Mouse (Mus musculus): ENCODE results near the gene Tmc8.
"Not testable (repeated sequence)": the region's sequence is repeated elsewhere in the genome, so short reads cannot be mapped to it uniquely, and the experiment has no call there.

The Tmc8 gene

GRCm38 (mm10) chr11:117774925-117775324, 7.0 kb upstream of the Tmc8 start:
- no peak for DNase-seq (ENCODE audit: low spot score in 2 of 2)

- DNase-seq (ENCODE audit: low spot score in 2 of 2) = no peak
Observed at GRCm38 (mm10) chr11:117775540-117775939, 6.3 kb upstream of the Tmc8 start.

- no peak for DNase-seq (ENCODE audit: low spot score in 2 of 2)
Observed at GRCm38 (mm10) chr11:117776085-117776792, 5.6 kb upstream of the Tmc8 start.

- no peak for DNase-seq (ENCODE audit: low spot score in 2 of 2)
Observed at GRCm38 (mm10) chr11:117777111-117777510, 4.8 kb upstream of the Tmc8 start.

GRCm38 (mm10) chr11:117778031-117778430, 3.8 kb upstream of the Tmc8 start:
- DNase-seq (ENCODE audit: low spot score in 2 of 2) = no peak

- DNase-seq (ENCODE audit: low spot score in 2 of 2) = peak in 1 of 2 experiments; percentile 26
Observed at GRCm38 (mm10) chr11:117778851-117779433, 2.9 kb upstream of the Tmc8 start.

GRCm38 (mm10) chr11:117779434-117780198, 2.3 kb upstream of the Tmc8 start:
- DNase-seq (ENCODE audit: low spot score in 2 of 2) = peak; percentile 60 to 81

GRCm38 (mm10) chr11:117780199-117780515, 1.7 kb upstream of the Tmc8 start:
- DNase-seq (ENCODE audit: low spot score in 2 of 2) = no peak

GRCm38 (mm10) chr11:117780582-117781111, 1.2 kb upstream of the Tmc8 start:
- DNase-seq (ENCODE audit: low spot score in 2 of 2) = peak; percentile 88 to 93

- peak; percentile 60 to 76 for DNase-seq (ENCODE audit: low spot score in 2 of 2)
Observed at GRCm38 (mm10) chr11:117781199-117781821, 566 bp upstream of the Tmc8 start.

- DNase-seq (ENCODE audit: low spot score in 2 of 2) = no peak
Observed at GRCm38 (mm10) chr11:117782705-117783034, 794 bp downstream of the Tmc8 start.

- DNase-seq (ENCODE audit: low spot score in 2 of 2) = no peak
Observed at GRCm38 (mm10) chr11:117783089-117783488, 1.2 kb downstream of the Tmc8 start.

GRCm38 (mm10) chr11:117783683-117784309, 1.9 kb downstream of the Tmc8 start:
- DNase-seq (ENCODE audit: low spot score in 2 of 2) = no peak

GRCm38 (mm10) chr11:117786294-117786693, 4.4 kb downstream of the Tmc8 start:
- DNase-seq (ENCODE audit: low spot score in 2 of 2) = peak; percentile 55 to 68

GRCm38 (mm10) chr11:117788481-117788880, 6.6 kb downstream of the Tmc8 start:
- not testable (repeated sequence) for DNase-seq (ENCODE audit: low spot score in 2 of 2)

- peak; percentile 76 to 78 for DNase-seq (ENCODE audit: low spot score in 2 of 2)
Observed at GRCm38 (mm10) chr11:117790286-117790685, 8.4 kb downstream of the Tmc8 start.

GRCm38 (mm10) chr11:117790703-117791440, 9.0 kb downstream of the Tmc8 start:
- DNase-seq (ENCODE audit: low spot score in 2 of 2) = peak; percentile 60 to 72

GRCm38 (mm10) chr11:117791441-117791761, 9.5 kb downstream of the Tmc8 start:
- no peak for DNase-seq (ENCODE audit: low spot score in 2 of 2)

- peak; percentile 71 to 84 for DNase-seq (ENCODE audit: low spot score in 2 of 2)
Observed at GRCm38 (mm10) chr11:117792281-117792888, 10.5 kb downstream of the Tmc8 start.

- no peak for DNase-seq (ENCODE audit: low spot score in 2 of 2)
Observed at GRCm38 (mm10) chr11:117794035-117794551, 12.2 kb downstream of the Tmc8 start.

Measured in urinary bladder, postnatal 36 days (tissue).